Mouse (Mus musculus) G1E (cell line): ENCODE data around the gene Mdm2. TPM values are rescaled to one million over a fixed set of nuclear protein-coding genes. Genes with fewer than 3 reads are reported as not detected.

Experiments used
- ATAC-seq: 2 replicates; pipeline ENCODE4 v1.8.0; 2016; ENCODE audit warnings: mild to moderate bottlenecking; ENCODE audit not compliant: insufficient number of reproducible peaks, poor library complexity, low FRiP score, severe bottlenecking; ENCODE audit errors: extremely low read depth
- DNase-seq: peaks from one replicate; pipeline ENCODE4 v3.0.0; 2012; ENCODE audit warnings: low spot score
- H3K27me3 ChIP-seq: 2 replicates; pipeline ENCODE4 v1.6.1; 2012; ENCODE audit warnings: mild to moderate bottlenecking, low read length, inconsistent platforms; ENCODE audit not compliant: insufficient read depth
- H3K36me3 ChIP-seq: replicated peaks from 2 replicates; pipeline ENCODE3; 2012; ENCODE audit warnings: mild to moderate bottlenecking, inconsistent platforms
- H3K4me1 ChIP-seq: 2 replicates; pipeline ENCODE4 v1.6.1; 2012; ENCODE audit warnings: low read depth, low read length, inconsistent platforms, mixed read lengths; ENCODE audit not compliant: insufficient read depth
- H3K4me3 ChIP-seq: 2 replicates; pipeline ENCODE4 v1.5.1; 2012; ENCODE audit warnings: low read depth, mild to moderate bottlenecking, inconsistent platforms, low read length, moderate library complexity, mixed read lengths
- H3K9me3 ChIP-seq: replicated peaks from 2 replicates; pipeline ENCODE4 v1.6.1; 2012; ENCODE audit warnings: inconsistent platforms
- CTCF ChIP-seq: IDR thresholded peaks from 2 replicates; pipeline ENCODE4 v1.5.1; 2012; ENCODE audit warnings: low read depth, low read length, inconsistent platforms, mixed read lengths
- GATA1 ChIP-seq: IDR thresholded peaks from 2 replicates; pipeline ENCODE4 v1.6.1; 2012; ENCODE audit warnings: borderline replicate concordance, low read length, inconsistent platforms, mixed read lengths
- GATA2 ChIP-seq: IDR thresholded peaks from 2 replicates; pipeline ENCODE4 v1.6.1; 2012; ENCODE audit warnings: low read depth, low read length, inconsistent platforms, borderline replicate concordance
- POLR2AphosphoS5 ChIP-seq: IDR thresholded peaks from 2 replicates; pipeline ENCODE4 v1.6.1; 2012; ENCODE audit warnings: low read depth, low read length, inconsistent platforms; ENCODE audit not compliant: insufficient replicate concordance
- TAL1 ChIP-seq: conservative IDR thresholded peaks from 2 replicates; pipeline ENCODE4 v1.6.1; 2012; ENCODE audit warnings: low read depth, low read length, inconsistent platforms, mixed read lengths
- polyA plus RNA-seq: library from polyadenylated mRNA; stranded (reverse); fragments of >175 nt; gene quantifications from 2 replicates; pipeline ENCODE4 v1.2.3, GENCODE M21; 2012
- total RNA-seq, 2 experiments: library from RNA; stranded (forward) in 1 of 2; stranded (reverse) in 1 of 2; fragments of 200-1000 nt in 1 of 2; fragments of >200 nt in 1 of 2; fragmentation: Nextera tagmentation in 1 of 2; gene quantifications; 2 replicates each; pipeline ENCODE4 v1.2.3; 2014 to 2017

Gene Mdm2
- total and polyA plus RNA-seq, 3 experiments, result 41.3 to 153 (median 97.1) TPM

- DNase-seq (no peak), ATAC-seq (no peak)
- Histone ChIP-seq H3K4me1 (no peaks in the 10 kb centered on the region), H3K9me3 (no peaks in the 10 kb centered on the region), H3K36me3 (no peaks in the 10 kb centered on the region), H3K4me3 (no peak overlapping the region), H3K27me3 (no peaks in the 10 kb centered on the region)
- no peak for TF ChIP-seq CTCF
- TF ChIP-seq POLR2AphosphoS5, result no peak
- TF ChIP-seq GATA2, result no peak
- no peak for TF ChIP-seq GATA1
- no peak for TF ChIP-seq TAL1
Measured at GRCm38 (mm10) chr10:117658522-117659429, 51.8 kb downstream of the Mdm2 start.

- Histone ChIP-seq H3K27me3 (no peaks in the 10 kb centered on the region), H3K9me3 (no peaks in the 10 kb centered on the region), H3K36me3 (no peaks in the 10 kb centered on the region), H3K4me3 (no peak overlapping the region), H3K4me1 (no peaks in the 10 kb centered on the region)
- TF ChIP-seq GATA2 (no peak), GATA1 (no peak), POLR2AphosphoS5 (no peak), CTCF (no peak), TAL1 (no peak)
- DNase-seq (no peak), ATAC-seq (no peak)
Measured at GRCm38 (mm10) chr10:117657659-117658306, 52.8 kb downstream of the Mdm2 start.

DNA sequence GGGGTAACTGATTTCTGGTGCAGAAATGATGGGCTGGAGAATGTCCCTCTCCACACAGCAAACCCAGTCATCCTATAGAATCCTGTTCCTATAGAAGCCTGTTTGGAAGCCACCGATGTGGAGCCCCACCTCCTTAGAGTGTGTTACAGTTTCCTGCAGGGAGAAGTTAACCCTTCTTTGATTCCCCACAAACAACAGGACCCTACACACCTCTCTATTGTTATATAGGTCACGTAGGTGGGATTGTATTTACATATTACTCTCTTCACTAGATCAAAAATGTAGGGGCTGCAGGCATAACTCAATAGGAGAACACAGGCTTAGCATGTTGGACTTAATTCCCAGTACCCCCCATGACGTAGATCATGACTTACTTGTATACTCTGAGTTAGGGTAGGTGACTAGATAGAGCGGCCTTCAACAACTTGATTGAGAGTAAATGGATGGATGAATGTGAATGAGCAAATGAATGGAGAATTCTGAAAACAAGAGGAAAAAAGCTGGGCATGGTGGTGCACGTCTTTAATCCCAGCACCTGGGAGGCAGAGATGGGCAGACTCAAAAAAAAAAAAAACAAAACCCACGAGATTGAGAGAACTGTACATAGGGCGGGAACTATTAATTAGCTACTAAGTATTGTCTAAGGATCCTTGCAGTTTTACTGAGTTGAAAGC is 53.4 kb downstream of the Mdm2 start:
- Histone ChIP-seq H3K9me3 (no peaks in the 10 kb centered on the region), H3K4me3 (no peak overlapping the region), H3K4me1 (no peaks in the 10 kb centered on the region), H3K27me3 (no peaks in the 10 kb centered on the region), H3K36me3 (no peaks in the 10 kb centered on the region)
- TF ChIP-seq CTCF (no peak), POLR2AphosphoS5 (no peak), GATA1 (no peak), TAL1 (no peak), GATA2 (no peak)
- ATAC-seq, result no peak
- no peak for DNase-seq

DNA sequence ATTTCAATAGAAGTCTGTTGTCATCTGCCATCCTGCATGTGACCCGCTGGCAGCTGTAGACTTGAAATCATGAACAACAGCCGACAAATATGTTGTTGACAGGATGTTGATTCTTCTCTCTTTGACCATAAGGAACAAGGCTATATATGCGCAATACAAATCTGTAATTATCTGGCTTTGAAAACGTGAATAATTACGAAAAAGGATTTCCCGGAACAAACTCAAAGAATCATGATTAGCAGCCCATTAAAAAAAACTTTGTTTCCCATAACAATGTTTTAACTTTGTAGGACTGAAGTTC is 53.9 kb downstream of the Mdm2 start:
- no peaks in the 10 kb centered on the region for H3K4me1 ChIP-seq
- no peak overlapping the region for H3K4me3 ChIP-seq
- no peaks in the 10 kb centered on the region for H3K36me3 ChIP-seq
- no peak for TF ChIP-seq POLR2AphosphoS5
- TF ChIP-seq TAL1, result no peak
- no peak for TF ChIP-seq CTCF
- TF ChIP-seq GATA2, result no peak
- no peak for TF ChIP-seq GATA1
- H3K9me3 ChIP-seq, result no peaks in the 10 kb centered on the region
- ATAC-seq (no peak), DNase-seq (no peak)
- H3K27me3 ChIP-seq, result no peaks in the 10 kb centered on the region

DNA sequence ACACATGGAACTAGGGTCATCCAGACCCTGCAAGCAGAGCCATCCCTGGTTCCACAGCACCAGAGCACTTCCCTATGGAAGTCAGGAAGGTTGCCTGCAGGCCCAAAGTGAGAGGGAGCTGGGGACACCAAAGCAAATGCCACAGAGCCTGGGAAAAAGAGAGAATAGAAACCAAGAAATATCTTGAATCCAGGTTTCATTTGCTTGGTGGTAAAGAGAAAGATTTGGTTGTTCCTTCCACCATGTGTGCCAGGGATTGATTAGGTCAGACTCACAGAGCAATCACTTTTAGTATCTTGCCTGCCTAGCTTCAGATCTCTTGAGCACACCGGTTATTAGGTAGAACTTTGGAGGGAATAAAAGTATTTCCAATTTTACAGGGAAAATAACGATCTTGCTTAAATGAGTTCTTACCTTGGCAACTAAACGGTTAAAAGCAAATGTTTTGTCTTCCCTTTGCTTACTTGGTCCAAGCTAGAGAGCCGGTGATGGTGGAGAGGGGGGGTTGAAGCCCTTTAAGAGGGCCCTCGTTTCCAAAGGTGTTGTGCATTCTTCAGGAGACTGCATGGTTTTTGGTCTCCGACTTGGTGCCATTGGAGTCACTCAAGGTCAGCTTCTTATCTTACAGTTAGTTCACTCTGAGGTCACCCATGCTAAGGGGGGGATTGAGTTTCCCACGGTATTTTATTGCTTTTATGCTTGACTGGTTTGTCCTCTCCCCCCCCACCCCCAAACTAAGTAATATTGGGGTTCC is 54.5 kb downstream of the Mdm2 start:
- no peak for DNase-seq
- Histone ChIP-seq H3K36me3 (no peaks in the 10 kb centered on the region), H3K27me3 (no peaks in the 10 kb centered on the region), H3K4me1 (no peaks in the 10 kb centered on the region), H3K9me3 (no peaks in the 10 kb centered on the region), H3K4me3 (no peak overlapping the region)
- ATAC-seq, result no peak
- no peak for TF ChIP-seq TAL1
- no peak for TF ChIP-seq CTCF

DNA sequence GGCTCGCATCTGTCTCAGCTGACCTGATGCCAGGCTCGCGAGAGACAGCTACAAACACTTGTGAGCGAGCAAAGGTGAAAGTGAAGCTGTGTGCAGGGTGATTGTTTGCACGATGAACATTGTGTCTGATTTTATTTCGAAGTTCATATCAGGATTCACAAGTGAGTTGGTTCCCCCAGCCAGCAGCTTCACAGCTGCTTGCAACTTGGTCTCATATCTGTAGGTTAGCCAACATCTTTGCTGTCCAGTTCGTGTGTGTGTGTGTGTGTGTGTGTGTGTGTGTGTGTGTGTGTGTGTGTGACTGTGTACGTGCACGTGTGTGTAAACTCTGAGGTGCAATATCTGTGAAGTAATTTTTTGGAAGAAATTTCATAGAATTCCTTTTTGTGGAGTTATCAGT is 55.1 kb downstream of the Mdm2 start:
- no peak for DNase-seq
- H3K36me3 ChIP-seq, result no peaks in the 10 kb centered on the region

More for the DNA sequence above, 55.1 kb downstream of the Mdm2 start:
- TF ChIP-seq GATA2 (no peak), TAL1 (no peak), GATA1 (no peak), CTCF (no peak), POLR2AphosphoS5 (no peak)
- H3K27me3 ChIP-seq, result no peaks in the 10 kb centered on the region
- ATAC-seq, result no peak
- no peak overlapping the region for H3K4me3 ChIP-seq
- no peaks in the 10 kb centered on the region for H3K4me1 ChIP-seq
- no peaks in the 10 kb centered on the region for H3K9me3 ChIP-seq
